In genomic region chr12:34040061-34040460, GRCm38 (mm10) we compare ENCODE assay signal across 24 mouse cellular contexts.
A peak's percentile ranks its signal among the peaks of the same experiment; 100 is the strongest.
DNase-seq lines count a peak whose midpoint lies in the region; ATAC-seq and TF ChIP-seq lines count a peak whose summit lies in the region.
"Had no signal": no experiment of that assay in that cellular context is flagged by ENCODE, and none has a peak within 500 bp of the region (broad histone marks: within the 10 kb centered on the region; RNA-seq: fewer than 3 reads in every experiment).

No protein-coding gene starts in this region.

- H3K27me3 ChIP-seq in forebrain, embryonic 15.5 days = no peaks in the 10 kb centered on the region
- H3K27me3 ChIP-seq: embryonic facial prominence, embryonic 13.5 days; forebrain, embryonic 12.5 days; heart, embryonic 15.5 days; intestine, embryonic 15.5 days had no signal

- no peak for DNase-seq in left cerebral cortex, adult 2 months (ENCODE audit: extremely low spot score in 1 of 2, low spot score in 2 of 2)
- DNase-seq in left cerebral cortex, postnatal 36 days (ENCODE audit: low spot score in 2 of 2) = no peak
- DNase-seq in 3T3-L1 (ENCODE audit: low read depth, low spot score) (peak; percentile 79), NIH3T3 (ENCODE audit: low read depth) (peak; percentile 70)
- peak; percentile 53 for DNase-seq in fibroblast of lung, adult 2 months (ENCODE audit: low read depth)
- DNase-seq in gastrocnemius, postnatal 10 days = no peak
- DNase-seq: adrenal gland, adult 8-10 months; adrenal gland, postnatal 36 days; B cell, adult 2 months; cerebellum, adult 11-12 months; cerebellum, adult 9-10 months; cerebellum, postnatal 25 days; forebrain, postnatal 0 days; heart, adult 18-20 months; heart, postnatal 14 days; kidney, adult 18-20 months had no signal

- no peaks in the 10 kb centered on the region for H3K4me1 ChIP-seq in forebrain, embryonic 15.5 days
- H3K4me1 ChIP-seq: embryonic facial prominence, embryonic 13.5 days; forebrain, embryonic 12.5 days; heart, embryonic 10.5 days; heart, embryonic 15.5 days; intestine, embryonic 15.5 days had no signal

- no peaks in the 10 kb centered on the region for H3K36me3 ChIP-seq in forebrain, embryonic 15.5 days
- H3K36me3 ChIP-seq: embryonic facial prominence, embryonic 13.5 days; forebrain, embryonic 12.5 days; heart, embryonic 10.5 days; heart, embryonic 15.5 days; intestine, embryonic 15.5 days had no signal

- H3K9ac ChIP-seq in forebrain, embryonic 15.5 days (replicated peaks) = no peak overlapping the region
- H3K9ac ChIP-seq: embryonic facial prominence, embryonic 13.5 days; forebrain, embryonic 12.5 days; forebrain, postnatal 0 days; heart, embryonic 15.5 days; hindbrain, embryonic 14.5 days; intestine, embryonic 15.5 days had no signal

- H3K27ac ChIP-seq in left cerebral cortex, adult 2 months = peak overlapping the region; percentile 32; the same call in 1 of the 2 replicates
- no peak overlapping the region for H3K27ac ChIP-seq in forebrain, embryonic 15.5 days (replicated peaks)
- H3K27ac ChIP-seq: embryonic facial prominence, embryonic 13.5 days; forebrain, embryonic 12.5 days; heart, embryonic 10.5 days; heart, embryonic 15.5 days; hindbrain, embryonic 14.5 days; intestine, embryonic 15.5 days had no signal

- no peak overlapping the region for H3K4me3 ChIP-seq in left cerebral cortex, adult 2 months
- no peak overlapping the region for H3K4me3 ChIP-seq in forebrain, embryonic 15.5 days
- H3K4me3 ChIP-seq: embryonic facial prominence, embryonic 13.5 days; forebrain, embryonic 12.5 days; heart, embryonic 10.5 days; heart, embryonic 15.5 days; intestine, embryonic 15.5 days had no signal

- WGBS in forebrain, embryonic 15.5 days = 53% methylated on average over 7 of the region's 7 CpGs

- H3K9me3 ChIP-seq in forebrain, embryonic 15.5 days = no peaks in the 10 kb centered on the region
- H3K9me3 ChIP-seq: embryonic facial prominence, embryonic 13.5 days; forebrain, embryonic 12.5 days; heart, embryonic 10.5 days; heart, embryonic 15.5 days; intestine, embryonic 15.5 days had no signal

- no peak for ATAC-seq in forebrain, embryonic 15.5 days (replicated peaks)
- ATAC-seq: CD4-positive, CD25-positive, alpha-beta regulatory T cell, adult 4 months; forebrain, postnatal 0 days; intestine, embryonic 15.5 days had no signal

- H3K4me2 ChIP-seq in forebrain, embryonic 15.5 days (replicated peaks) = no peak overlapping the region
- H3K4me2 ChIP-seq: embryonic facial prominence, embryonic 13.5 days; forebrain, embryonic 12.5 days; heart, embryonic 15.5 days; hindbrain, embryonic 14.5 days; intestine, embryonic 15.5 days had no signal

- intact Hi-C loops in left cerebral cortex, adult 2 months (cut with DNase I) = no loop called here
- intact Hi-C loops in left cerebral cortex, postnatal 36 days (cut with DNase I) = no loop called here

- TF ChIP-seq CTCF in left cerebral cortex, adult 2 months (IDR thresholded peaks at IDR 0.05) = no peak

Comparison
In these comparisons a context has a peak if more than half of its experiments do, and no peak if none do; other contexts are left out.
1. DNase-seq: peak in 3T3-L1 (single experiment), NIH3T3 (single experiment) and fibroblast of lung, adult 2 months (single experiment); none in left cerebral cortex, adult 2 months (0 of 2), left cerebral cortex, postnatal 36 days (0 of 2) and gastrocnemius, postnatal 10 days (single experiment).